Mouse (Mus musculus) Muller cell, postnatal 12 days (primary cell): ENCODE measurements around the gene Ess2.

Source experiments
- DNase-seq: peaks from one replicate; pipeline ENCODE4 v3.0.0-alpha.2; 2015; ENCODE audit errors: inconsistent ontology term

Ess2 gene

GRCm38 (mm10) chr16:17857157-17857556 lies 54.0 kb downstream of the Ess2 start:
- DNase-seq: no peak

DNA sequence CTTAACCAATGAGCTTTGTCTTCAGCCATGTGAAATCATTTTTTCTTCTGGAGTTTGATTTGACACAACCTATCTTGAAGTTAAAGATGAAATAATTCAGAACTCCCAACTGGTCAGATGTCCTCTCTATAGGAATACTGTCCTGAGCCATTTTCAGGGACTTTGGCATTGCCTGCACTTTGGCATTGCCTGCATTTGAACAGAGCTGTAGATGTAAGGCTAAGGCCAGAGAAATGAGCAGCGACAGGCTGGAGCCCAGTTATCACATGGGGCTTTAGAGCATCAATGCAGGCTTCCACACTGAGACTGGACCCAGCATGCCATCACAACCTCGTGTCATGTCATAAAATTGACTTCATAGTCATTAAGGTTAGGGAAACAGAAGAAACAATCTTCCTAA lies 57.9 kb downstream of the Ess2 start:
- DNase-seq: no peak

DNA sequence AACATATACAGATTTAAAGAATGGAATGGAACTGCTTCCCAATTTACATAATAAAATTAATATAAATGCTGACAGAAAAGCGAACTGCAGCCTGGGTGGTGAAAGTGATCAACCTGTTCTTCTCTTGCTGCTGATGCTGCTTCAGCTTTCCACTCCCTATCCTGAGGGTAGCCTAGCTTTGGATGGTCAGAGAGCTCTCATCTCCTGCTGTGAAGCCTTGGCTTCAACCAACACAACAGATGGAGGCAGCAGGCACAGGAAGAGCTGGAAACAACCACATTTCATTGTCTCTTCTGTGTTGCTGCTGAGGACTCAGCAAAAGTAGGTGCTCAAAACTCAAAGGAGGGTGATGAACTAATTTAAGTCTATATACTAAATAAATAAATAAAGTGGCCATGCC lies 59.3 kb downstream of the Ess2 start:
- DNase-seq: no peak

DNA sequence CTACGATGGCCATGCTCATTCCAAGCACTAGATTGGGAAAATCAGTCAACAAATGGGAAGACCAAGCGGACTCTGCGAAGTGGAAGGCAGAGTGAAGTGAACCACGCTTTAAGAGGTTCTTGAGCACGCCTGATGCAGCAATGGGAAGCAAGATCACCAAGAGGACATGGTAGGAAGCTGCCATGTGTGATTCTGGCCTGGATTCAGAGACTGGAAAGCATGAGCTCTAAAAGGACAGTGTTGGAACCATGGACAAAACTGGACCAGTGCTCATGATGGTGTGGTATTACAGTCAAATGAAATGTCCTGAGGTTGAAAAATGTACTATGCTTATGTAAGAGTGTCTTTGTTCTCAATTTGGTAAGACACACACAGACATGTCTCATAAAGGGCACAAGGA lies 59.8 kb downstream of the Ess2 start:
- DNase-seq: no peak
